Mouse (Mus musculus): ENCODE measurements around the gene Usp1. TPM values are rescaled to one million over a fixed set of nuclear protein-coding genes. Genes with fewer than 3 reads are reported as not detected.
A peak's percentile ranks its signal among the peaks of the same experiment; 100 is the strongest.
"Not testable (repeated sequence)": the region's sequence is repeated elsewhere in the genome, so short reads cannot be mapped to it uniquely, and the experiment has no call there.

Gene Usp1
- total RNA-seq (2015) (113 and 135 TPM in 2 replicates), total RNA-seq (2017) (125 and 127 TPM in 2 replicates)

DNA sequence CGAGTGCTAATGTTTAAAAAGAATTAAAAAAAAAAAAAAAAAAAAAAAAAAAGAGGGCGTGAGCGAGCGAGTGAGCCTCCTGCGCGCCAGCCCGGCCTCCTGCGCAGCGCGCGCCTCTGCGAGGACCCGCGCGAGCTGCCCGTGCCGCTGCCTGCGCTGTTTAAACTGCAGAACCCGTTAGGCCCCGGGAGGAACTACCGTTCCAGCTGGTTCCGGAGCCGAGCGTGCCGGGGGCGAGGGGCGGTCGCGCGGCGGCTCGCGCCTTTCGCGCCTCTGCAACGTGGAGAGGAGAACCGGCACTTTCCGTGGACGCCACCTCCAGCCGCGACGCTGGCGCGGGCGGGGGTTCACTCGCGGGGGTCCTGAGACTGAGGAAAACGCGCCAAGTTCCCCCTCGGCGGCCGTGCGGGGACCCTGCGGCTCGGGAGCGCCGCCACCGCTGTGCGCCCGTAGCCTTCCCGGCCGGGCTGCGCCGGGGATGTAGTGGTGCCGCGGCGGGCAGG lies at the start of gene Usp1:
Gene Usp1 (plus strand): TSS at position 243 of the 503 bp plus-strand sequence.
- peak; percentile 57; the same call in 1 of the 2 replicates for ATAC-seq (ENCODE audit: poor library complexity, severe bottlenecking)

DNA sequence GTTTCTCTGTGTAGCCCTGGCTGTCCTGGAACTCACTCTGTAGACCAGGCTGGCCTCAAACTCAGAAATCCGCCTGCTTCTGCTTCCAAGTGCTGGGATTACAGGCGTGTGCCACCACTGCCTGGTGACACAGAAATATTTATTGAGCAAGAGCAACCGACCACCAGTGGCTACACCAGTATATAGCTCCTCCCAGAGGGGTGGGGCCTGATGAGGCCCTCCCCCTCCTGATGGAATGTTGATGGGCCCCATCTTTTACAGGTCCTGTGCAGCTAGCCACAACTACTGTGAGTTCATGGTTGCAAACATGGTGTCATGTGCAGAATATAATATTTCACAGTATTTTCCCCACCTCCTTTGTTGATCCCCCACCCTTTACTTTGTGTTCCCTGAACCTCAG lies 40.9 kb upstream of the Usp1 start:
- no peak for ATAC-seq (ENCODE audit: poor library complexity, severe bottlenecking)

DNA sequence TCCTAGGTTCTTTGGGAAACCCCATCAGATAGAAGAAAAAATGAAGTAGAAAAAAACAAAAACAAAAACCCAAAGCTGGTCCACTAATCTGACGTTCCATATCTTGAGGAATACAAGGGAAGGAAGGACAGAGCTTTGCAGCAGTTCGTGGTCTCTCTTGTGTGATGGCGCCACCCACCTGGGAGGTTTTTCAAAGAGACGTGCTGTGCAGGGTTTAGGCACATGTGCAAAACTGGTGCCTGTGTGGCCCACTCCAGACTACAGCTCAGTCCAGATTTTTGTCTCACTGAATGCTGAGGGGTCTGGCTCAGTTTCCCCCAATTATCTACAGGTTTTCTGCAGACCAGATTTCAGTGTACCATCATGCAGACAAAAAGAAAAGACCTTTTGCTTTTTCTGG lies 37.2 kb upstream of the Usp1 start:
- no peak for ATAC-seq (ENCODE audit: poor library complexity, severe bottlenecking)

DNA sequence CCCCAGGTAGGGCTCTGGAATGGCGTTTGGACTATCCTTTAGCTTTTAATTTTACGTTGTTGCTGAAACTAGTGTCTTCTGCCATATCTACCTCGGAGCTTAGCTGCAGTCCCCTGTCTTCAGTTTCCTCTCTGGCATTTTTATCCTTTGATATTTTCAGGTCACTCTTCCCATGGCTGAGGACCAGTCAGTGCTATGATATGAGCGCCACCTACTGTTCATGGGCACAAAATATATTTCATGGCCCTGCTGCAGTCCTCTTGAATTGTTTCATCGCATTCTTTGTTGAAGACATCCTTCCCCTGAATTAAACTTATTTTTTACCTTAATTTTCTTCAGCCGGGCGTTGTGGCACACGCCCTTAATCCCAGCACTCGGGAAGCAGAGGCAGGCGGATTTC lies 36.5 kb upstream of the Usp1 start:
- ATAC-seq (ENCODE audit: poor library complexity, severe bottlenecking): peak; percentile 77

DNA sequence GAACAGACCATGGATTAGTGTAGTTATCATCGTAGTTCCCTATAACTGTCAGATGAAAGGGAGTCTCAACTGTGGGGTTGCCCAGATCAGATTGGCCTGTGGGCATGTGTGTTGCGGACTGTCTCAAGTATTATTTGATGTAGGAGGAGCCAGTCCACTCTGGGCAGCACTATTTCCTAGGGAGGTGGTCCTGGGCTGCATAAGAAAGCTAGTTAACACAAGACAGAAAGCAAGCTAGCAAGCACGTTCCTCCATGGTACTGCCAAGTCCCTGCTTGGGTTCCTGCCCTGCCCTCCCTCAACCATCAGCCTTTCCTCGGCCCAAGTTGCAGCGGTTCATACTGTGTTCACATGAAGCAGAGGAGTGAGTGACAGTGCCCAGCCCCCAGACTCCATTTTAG lies 13.4 kb upstream of the Usp1 start:
- ATAC-seq (ENCODE audit: poor library complexity, severe bottlenecking): no peak

DNA sequence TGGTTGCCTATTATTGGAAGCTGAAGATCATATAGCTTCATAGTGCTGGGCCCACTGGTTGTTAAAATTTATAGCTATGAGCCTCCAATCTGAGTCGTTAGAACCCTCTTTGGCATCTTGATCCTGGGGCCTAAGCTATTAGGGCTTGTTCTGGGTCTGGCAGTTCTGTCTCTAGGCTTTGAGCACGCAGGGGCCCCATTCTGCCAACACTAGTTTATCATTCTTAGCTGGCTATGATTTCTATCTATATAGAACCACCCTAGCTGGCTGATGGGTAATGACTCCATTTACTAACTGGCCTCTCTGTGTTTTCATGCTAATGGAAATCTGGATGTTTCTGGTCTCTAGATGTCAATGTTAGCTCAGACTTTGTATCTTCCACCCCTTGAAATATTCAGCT lies 5.9 kb upstream of the Usp1 start:
- ATAC-seq (ENCODE audit: poor library complexity, severe bottlenecking): no peak

DNA sequence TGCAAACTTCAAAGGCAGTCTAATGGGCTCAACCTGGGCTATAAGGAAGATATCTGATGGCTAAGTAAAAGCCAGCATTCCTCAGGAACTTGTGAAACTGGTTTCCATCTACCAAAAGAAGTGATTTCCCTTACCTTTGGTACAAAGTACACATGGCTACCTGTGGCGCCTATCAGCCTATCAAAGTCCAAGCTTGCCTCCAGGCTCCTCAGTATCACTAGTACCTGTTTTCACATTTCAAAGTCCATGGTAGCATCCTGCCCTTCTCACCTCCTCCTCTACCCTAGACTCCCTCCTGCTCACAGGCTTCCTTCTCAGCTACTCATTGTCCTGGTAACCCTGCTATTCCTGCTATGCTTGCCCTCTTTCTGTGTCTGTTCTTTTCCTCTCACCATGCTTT lies 5.4 kb upstream of the Usp1 start:
- no peak for ATAC-seq (ENCODE audit: poor library complexity, severe bottlenecking)

DNA sequence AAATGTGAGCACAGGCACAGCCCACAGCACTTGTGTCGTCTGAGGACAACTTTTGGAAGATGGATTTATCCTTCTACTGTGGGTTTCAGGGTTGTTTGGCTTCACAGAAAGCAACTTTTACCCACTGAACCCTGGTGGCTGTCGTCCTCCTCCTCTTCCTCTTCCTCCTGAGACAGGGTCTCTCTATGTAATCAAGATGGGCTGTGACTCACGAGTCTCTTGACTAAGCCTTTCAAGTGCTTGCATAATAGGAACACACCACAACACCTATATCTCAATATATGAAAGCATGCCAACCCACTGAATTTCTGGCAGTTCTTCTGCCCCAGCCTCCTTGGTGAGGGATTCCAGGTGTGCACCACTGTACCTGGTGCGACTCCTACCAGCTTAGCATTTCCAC lies 2.7 kb upstream of the Usp1 start:
- ATAC-seq (ENCODE audit: poor library complexity, severe bottlenecking): no peak

DNA sequence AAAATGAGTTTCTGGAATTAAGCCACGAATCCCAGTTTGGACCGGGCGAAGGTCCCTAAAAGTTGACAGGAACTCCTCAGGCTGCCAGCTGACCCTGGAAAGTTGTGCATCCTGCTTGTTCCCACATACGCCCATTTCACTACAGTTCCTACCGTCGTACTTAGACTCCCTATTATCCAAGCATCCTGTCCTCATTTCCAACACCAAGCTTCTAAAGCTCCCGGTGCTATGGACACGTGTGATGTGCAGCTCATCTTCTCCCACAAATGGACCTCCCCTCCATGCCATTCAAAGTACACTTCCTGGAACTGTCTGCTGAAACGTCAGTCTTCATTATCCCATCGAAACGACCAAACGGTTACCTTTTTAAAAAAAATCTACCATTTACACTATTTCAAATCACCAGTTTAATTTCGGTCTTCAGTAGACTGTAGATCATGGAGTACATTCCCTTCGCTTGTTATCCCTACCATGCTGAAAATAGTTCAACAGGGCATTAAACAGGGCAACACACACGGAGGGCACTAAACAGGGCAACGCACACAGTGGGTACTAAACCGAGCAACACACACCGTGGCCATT lies 1.5 kb upstream of the Usp1 start:
- peak; percentile 2 for ATAC-seq (ENCODE audit: poor library complexity, severe bottlenecking)

DNA sequence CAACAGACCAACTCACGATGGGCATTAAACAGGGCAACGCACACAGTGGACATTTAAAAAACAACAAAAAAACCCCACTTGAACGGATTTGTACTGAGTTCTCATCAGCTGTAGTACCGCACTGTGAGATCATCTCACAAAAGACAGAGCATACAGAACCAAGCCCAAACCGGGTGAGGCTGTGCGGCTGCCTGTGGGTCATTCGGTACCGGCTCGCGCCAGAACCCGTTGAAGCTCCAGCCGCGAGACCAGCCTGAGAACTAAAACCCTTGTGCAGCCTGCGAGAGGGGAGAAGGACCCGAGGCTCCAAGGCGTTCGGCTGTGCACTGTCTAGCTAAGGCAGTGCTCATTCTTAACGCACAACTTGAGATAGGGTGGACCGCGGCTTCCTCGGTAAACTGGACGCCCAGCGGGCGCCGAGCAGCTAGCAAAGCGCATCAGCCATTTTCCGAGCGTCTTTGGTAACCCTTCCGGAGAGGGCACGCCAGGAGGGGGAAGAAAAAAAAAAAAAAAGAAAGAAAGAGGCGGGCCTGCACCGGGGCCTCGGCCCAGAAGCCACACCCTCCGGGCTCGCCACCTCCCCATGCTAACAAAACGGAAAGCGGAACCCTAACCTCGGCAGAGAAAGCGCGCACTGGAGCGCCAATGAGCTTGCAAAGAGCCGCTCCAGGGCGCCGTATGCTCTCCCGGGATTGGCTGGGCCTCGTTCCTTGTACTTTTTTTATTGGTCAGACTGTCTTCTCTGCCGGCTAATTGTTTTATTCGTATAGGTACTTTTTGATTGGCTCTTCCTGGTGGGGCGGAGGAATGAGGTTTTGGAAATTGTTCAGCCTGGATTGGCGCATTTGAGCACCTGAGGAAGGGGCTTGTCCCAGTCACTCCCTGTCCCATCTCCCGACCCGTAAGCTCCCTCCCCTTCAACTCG lies 705 bp upstream of the Usp1 start:
- ATAC-seq (ENCODE audit: poor library complexity, severe bottlenecking): peak; percentile 79

DNA sequence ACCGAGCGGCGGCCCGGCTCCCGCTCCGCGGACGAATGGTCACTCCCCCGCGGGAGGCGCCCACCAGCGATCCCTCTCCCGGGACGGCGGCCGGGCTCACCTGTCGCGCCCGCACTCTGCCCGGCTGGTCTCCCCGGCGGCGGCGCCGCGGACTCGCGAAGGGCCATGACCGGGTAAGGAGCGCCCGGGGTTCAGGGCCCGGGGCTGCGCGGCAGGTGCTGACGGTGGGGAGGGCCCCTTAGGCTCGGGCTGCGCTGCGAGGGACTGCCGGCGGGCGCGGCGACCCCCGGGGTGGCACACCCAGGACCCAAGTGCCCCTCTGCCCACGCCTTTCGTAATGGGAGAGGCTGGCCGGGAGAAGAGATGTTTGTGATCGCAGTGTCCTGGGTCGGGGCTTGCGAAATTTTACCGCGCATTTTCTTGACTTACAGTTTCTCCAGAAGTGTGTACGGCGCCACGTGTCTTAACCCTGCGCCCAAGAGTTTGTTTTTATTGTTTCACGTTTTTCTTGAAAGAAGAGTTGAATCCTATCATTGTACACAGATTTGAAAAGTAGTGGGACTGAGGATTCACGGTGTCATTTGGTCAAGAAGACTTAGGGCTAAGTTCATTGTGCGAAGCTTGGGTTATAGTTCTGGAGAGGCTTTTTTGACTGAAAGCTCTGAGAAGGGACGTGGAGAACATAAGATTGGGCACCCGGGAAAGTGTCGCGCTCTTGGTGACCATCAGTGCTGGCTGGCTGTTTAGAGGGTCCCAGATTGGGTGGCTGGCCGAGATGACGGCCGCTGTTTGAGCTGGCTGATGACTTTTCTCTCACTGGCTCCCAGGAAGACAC lies 678 bp downstream of the Usp1 start:
- no peak for ATAC-seq (ENCODE audit: poor library complexity, severe bottlenecking)

DNA sequence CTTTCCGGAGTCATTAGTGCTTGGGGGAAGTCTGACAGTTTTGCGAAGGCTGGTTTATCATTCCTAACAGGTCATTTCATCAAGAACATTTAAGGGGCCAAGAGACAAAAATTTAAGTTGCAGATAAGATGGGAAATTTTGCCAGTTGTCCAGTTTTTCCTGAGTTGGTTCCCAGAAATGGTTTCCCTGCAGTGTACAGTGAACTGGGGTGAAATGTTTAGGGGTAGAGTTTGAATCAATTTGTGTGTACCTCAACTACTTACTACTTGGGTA lies 1.2 kb downstream of the Usp1 start:
- ATAC-seq (ENCODE audit: poor library complexity, severe bottlenecking): no peak

DNA sequence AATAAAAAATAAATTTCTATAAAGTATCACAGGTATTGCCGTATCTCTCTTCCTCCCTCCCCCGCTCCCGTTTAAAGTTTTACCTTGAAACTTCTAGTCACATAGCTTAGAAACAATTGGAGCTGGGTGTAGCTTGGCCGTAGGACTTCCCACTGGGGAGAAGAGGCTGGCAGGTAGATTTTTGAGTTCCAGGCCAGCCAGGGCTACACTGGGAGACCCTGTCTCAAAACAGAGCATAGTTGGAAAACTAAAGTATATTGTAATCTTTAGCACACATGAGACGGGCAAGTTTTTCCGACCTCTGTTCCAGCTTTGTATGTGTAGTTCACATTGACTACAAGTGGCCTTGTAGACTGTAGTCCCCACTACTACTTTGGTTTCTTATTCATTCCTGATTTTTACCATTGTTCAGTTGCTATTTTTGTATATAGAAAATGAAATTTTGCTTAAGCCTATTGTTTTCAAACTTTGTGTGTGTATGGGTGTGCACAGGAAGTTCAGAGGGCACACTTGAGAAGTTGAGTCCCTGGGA lies 1.7 kb downstream of the Usp1 start:
- no peak for ATAC-seq (ENCODE audit: poor library complexity, severe bottlenecking)

DNA sequence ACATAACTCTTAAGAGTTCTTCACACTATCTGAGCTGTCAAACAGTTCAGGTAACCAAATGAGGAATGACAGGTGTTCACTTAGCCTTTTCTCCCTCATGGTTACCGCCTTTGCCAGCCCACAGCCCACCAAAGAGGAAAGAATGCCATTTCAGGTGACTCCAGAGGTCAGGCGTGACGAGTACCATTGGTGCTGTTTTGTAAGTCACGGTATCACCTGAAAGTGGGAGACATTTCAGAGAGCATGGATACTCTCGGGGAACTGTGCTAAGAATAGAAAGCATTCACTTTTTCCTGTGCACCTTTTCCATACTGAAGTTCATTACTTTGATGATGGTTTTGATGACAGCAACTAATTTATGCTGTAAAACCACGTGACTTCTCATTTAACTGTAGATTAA lies 12.4 kb downstream of the Usp1 start:
- no peak for ATAC-seq (ENCODE audit: poor library complexity, severe bottlenecking)

DNA sequence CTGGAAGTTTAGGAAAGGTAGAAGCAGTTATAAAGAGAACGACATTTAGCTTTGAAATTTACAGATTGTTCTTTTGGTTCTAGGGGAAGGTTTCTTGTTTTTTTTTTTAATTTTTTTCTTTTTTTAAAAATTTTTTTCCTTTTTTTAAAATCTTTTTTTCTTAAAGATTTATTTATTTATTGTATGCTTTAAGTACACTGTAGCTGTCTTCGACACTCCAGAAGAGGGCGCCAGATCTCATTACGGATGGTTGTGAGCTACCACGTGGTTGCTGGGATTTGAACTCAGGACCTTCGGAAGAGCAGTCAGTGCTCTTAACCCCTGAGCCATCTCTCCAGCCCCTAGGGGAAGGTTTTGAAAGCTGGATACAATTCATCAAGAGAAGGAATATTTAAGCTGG lies 14.6 kb downstream of the Usp1 start:
- not testable (repeated sequence) for ATAC-seq (ENCODE audit: poor library complexity, severe bottlenecking)

DNA sequence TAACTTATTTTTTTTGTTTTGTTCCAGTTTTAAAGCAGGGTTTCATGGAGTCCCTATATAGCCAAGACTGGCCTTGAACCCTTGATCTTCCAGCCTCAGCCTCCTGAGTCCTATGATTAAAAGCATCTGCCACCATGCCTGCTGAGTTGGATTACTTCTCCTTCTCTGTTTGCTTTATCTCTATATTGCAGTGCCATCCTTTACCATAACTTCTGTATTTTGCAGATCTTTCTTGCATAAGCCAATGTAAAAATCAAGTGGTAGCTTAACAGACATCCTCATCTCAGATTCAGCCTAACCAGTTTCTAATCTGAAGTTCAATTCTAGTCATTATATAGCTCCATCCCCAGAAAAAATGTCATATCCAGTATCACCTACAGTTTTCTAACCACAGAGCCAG lies 27.0 kb downstream of the Usp1 start:
- no peak for ATAC-seq (ENCODE audit: poor library complexity, severe bottlenecking)

DNA sequence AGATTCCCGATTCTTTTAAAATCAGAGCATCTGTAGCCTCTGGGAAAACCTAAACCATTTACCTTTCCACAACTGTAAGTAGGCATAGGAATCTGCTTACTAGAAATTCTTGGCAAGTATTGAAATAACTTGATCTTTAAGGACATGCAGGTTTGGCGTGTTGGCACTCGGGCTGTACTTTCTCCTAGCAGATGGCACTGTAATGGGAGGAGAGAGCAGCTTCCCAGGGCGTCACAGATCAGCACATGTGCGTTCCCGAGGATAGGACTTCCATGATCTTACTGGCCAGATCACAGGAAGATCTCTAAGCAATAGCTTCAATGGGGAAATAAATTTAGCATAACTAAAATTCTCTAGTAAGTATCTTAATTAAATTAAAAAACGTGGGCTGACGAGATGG lies 32.4 kb downstream of the Usp1 start:
- ATAC-seq (ENCODE audit: poor library complexity, severe bottlenecking): no peak

DNA sequence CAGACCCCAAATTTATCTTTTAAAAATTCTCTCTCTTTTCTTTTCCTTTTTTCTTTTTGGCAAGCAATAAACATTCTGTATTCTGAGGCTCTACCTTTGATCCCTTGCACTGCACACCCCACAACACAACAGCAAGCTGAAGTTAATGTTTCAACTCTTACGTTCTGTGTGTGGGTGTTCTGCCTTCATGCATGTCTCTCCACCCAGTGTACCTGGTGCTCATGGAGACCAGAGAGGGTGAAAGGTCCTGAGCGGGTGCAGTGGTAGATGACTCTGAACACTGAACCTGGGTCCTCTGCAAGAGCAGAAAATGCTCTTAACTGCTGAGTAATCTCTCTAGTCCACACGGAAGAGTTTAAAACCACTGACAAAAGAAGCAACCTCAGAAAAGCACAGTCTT lies 36.6 kb downstream of the Usp1 start:
- no peak for ATAC-seq (ENCODE audit: poor library complexity, severe bottlenecking)

DNA sequence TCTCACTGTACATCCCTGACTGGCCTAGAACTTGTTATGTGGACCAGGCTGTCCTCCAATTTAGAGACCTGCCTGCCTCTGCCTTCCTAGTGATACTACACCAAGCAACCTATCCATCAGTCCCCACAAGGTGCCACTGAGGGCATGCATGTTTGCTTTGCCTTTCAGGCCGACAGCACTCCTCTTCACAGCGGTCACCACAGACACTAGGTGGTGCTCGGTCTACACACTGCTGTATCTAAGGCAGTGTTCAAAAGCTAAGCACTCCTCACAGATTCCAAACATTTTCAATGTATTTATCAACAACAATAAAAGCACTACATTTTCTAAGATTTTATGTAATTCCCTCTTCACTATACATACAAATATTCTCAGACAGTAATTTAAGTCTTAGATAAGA lies 46.3 kb downstream of the Usp1 start:
- ATAC-seq (ENCODE audit: poor library complexity, severe bottlenecking): no peak

DNA sequence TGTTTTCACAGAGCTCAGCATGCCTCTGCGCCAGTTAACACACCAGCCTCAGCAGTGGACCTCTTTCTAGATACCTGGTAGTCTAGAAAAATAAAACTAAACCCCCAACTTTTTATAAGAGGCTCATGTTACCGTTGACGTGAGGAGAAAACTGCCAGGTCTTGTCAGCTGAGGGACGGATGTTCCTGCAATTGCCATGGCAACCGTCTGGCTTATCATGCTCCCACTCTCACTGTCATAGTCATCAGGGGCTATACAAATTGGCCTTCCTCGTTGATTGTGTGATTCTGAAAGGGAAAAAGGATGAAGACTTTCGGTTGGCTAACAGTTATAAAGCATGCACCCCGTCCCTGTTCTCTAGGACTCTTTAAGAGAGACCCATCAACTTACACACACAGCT lies 52.1 kb downstream of the Usp1 start:
- no peak for ATAC-seq (ENCODE audit: poor library complexity, severe bottlenecking)

DNA sequence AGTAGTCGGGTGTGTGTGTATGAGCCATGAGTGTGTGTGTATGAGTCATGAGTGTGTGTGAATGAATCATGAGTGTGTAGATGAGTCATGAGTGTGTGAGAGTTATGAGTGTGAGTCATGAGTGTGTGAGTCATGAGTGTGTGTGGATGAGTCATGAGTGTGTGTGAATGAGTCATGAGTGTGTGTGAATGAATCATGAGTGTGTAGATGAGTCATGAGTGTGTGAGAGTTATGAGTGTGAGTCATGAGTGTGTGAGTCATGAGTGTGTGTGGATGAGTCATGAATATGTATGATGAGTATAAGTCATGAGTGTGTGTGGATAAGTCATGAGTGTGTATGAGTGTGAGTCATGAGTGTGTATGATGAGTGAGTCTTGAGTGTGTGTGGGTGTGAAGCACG lies 54.7 kb downstream of the Usp1 start:
- ATAC-seq (ENCODE audit: poor library complexity, severe bottlenecking): not testable (repeated sequence)
